Mouse (Mus musculus) midbrain, embryonic 10.5 days (tissue): Measurements from ENCODE around the gene Srms. TPM values are rescaled to one million over a fixed set of nuclear protein-coding genes. Genes with fewer than 3 reads are reported as not detected.
"Not testable (repeated sequence)": the region's sequence is repeated elsewhere in the genome, so short reads cannot be mapped to it uniquely, and the experiment has no call there.

Experiments used
- DNase-seq: peaks from one replicate; pipeline ENCODE4 v3.0.0-alpha.2; 2017; ENCODE audit warnings: low spot score
- H3K27ac ChIP-seq: fragments of 300-500 bp; sonication (generic); replicated peaks from 2 replicates; pipeline ENCODE4 v1.5.1; 2016; ENCODE audit warnings: mild to moderate bottlenecking
- H3K27me3 ChIP-seq: fragments of 300-500 bp; sonication (generic); 2 replicates; pipeline ENCODE4 v1.6.1; 2016; ENCODE audit warnings: low read depth, mild to moderate bottlenecking; ENCODE audit not compliant: poor library complexity, severe bottlenecking
- H3K36me3 ChIP-seq: fragments of 300-500 bp; sonication (generic); 2 replicates; pipeline ENCODE4 v1.6.1; 2016; ENCODE audit warnings: mild to moderate bottlenecking, moderate library complexity
- H3K4me1 ChIP-seq: fragments of 300-500 bp; sonication (generic); 2 replicates; pipeline ENCODE4 v1.6.1; 2016
- H3K4me3 ChIP-seq: fragments of 300-500 bp; sonication (generic); 2 replicates; pipeline ENCODE4 v1.5.1; 2016; ENCODE audit warnings: mild to moderate bottlenecking, moderate library complexity
- H3K9me3 ChIP-seq: fragments of 300-500 bp; sonication (generic); replicated peaks from 2 replicates; pipeline ENCODE4 v1.6.1; 2016; ENCODE audit warnings: mild to moderate bottlenecking
- WGBS: fragments of 180-500 bp; shearing (Covaris S2); methylation state at CpG from one replicate; pipeline ENCODE4 v1.1.7; 2016; 5-methylcytosine and 5-hydroxymethylcytosine counted together
- polyA plus RNA-seq: library from polyadenylated mRNA; unstranded; fragments of >200 nt; fragmentation: Nextera tagmentation; extraction: Ambion mirVana; gene quantifications from 2 replicates; pipeline ENCODE4 v1.2.1, GENCODE M21; 2016

Gene Srms
- polyA plus RNA-seq, 1 experiment from 2014 or later, result 0.20 TPM

- peaks cover 18% of the 10 kb centered on the region for H3K4me1 ChIP-seq
- 3% methylated on average over 34 of the region's 34 CpGs for WGBS
- no peak overlapping the region for H3K27ac ChIP-seq
- peaks cover 65% of the 10 kb centered on the region for H3K27me3 ChIP-seq
- DNase-seq, result peak; percentile 34
- peak overlapping the region; percentile 48 for H3K4me3 ChIP-seq
- H3K36me3 ChIP-seq, result no peaks in the 10 kb centered on the region
- no peaks in the 10 kb centered on the region for H3K9me3 ChIP-seq
These were observed 480 bp downstream of the Srms start for GRCm38 (mm10) chr2:181212389-181213020.

GRCm38 (mm10) chr2:181206118-181206517 lies 6.9 kb downstream of the Srms start:
- Histone ChIP-seq H3K4me1 (no peaks in the 10 kb centered on the region), H3K27ac (no peak overlapping the region), H3K9me3 (no peaks in the 10 kb centered on the region), H3K36me3 (no peaks in the 10 kb centered on the region), H3K27me3 (peaks cover 25% of the 10 kb centered on the region), H3K4me3 (no peak overlapping the region)
- DNase-seq, result no peak
- 79% methylated on average over 9 of the region's 9 CpGs for whole genome bisulfite sequencing

- no peak for DNase-seq
- 91% methylated on average over 5 of the region's 5 CpGs for WGBS
- no peaks in the 10 kb centered on the region for H3K9me3 ChIP-seq
- no peaks in the 10 kb centered on the region for H3K36me3 ChIP-seq
- H3K27me3 ChIP-seq, result peaks cover 20% of the 10 kb centered on the region
- no peaks in the 10 kb centered on the region for H3K4me1 ChIP-seq
- H3K27ac ChIP-seq, result no peak overlapping the region
- no peak overlapping the region for H3K4me3 ChIP-seq
These were observed 7.3 kb downstream of the Srms start for GRCm38 (mm10) chr2:181205678-181206077.

GRCm38 (mm10) chr2:181202886-181203285 lies 10.1 kb downstream of the Srms start:
- H3K36me3 ChIP-seq, result no peaks in the 10 kb centered on the region
- no peaks in the 10 kb centered on the region for H3K27me3 ChIP-seq
- no peak overlapping the region for H3K27ac ChIP-seq
- WGBS, result 80% methylated on average over 6 of the region's 6 CpGs
- no peak for DNase-seq
- H3K4me3 ChIP-seq, result no peak overlapping the region
- no peaks in the 10 kb centered on the region for H3K4me1 ChIP-seq
- H3K9me3 ChIP-seq, result no peaks in the 10 kb centered on the region

- H3K9me3 ChIP-seq, result no peaks in the 10 kb centered on the region
These were observed 10.6 kb downstream of the Srms start, which contains the start of gene Ptk6 for GRCm38 (mm10) chr2:181202422-181202821. Gene Ptk6 (minus strand): TSS chr2:181202789.

GRCm38 (mm10) chr2:181201606-181202005 lies 11.4 kb downstream of the Srms start:
- 88% methylated on average over 3 of the region's 3 CpGs for WGBS
- no peaks in the 10 kb centered on the region for H3K36me3 ChIP-seq
- H3K4me1 ChIP-seq, result no peaks in the 10 kb centered on the region
- DNase-seq, result no peak
- no peaks in the 10 kb centered on the region for H3K9me3 ChIP-seq
- H3K4me3 ChIP-seq, result no peak overlapping the region
- no peaks in the 10 kb centered on the region for H3K27me3 ChIP-seq
- H3K27ac ChIP-seq, result no peak overlapping the region

More at GRCm38 (mm10) chr2:181202422-181202821, 10.6 kb downstream of the Srms start, which contains the start of gene Ptk6:
- no peak for DNase-seq
- 88% methylated on average over 3 of the region's 3 CpGs for WGBS
- no peak within 1 kb of the TSS for H3K4me3 ChIP-seq
- H3K4me1 ChIP-seq, result no peaks in the 10 kb centered on the region
- no peak within 1 kb of the TSS for H3K27ac ChIP-seq
- H3K36me3 ChIP-seq, result no peaks in the 10 kb centered on the region
- no peaks in the 10 kb centered on the region for H3K27me3 ChIP-seq

GRCm38 (mm10) chr2:181196628-181197300 lies 16.2 kb downstream of the Srms start:
- no peak overlapping the region for H3K27ac ChIP-seq
- 92% methylated on average over 4 of the region's 4 CpGs for WGBS
- no peak for DNase-seq
- H3K36me3 ChIP-seq, result no peaks in the 10 kb centered on the region
- no peaks in the 10 kb centered on the region for H3K9me3 ChIP-seq
- H3K27me3 ChIP-seq, result no peaks in the 10 kb centered on the region
- H3K4me1 ChIP-seq, result no peaks in the 10 kb centered on the region
- no peak overlapping the region for H3K4me3 ChIP-seq

- no peak overlapping the region for H3K4me3 ChIP-seq
- H3K4me1 ChIP-seq, result peaks cover 10% of the 10 kb centered on the region
- no peak for DNase-seq
- H3K27me3 ChIP-seq, result no peaks in the 10 kb centered on the region
- H3K9me3 ChIP-seq, result no peaks in the 10 kb centered on the region
- 84% methylated on average over 3 of the region's 3 CpGs for WGBS
- peaks cover 18% of the 10 kb centered on the region for H3K36me3 ChIP-seq
- H3K27ac ChIP-seq, result no peak overlapping the region
These were observed 19.9 kb downstream of the Srms start for GRCm38 (mm10) chr2:181193044-181193443.

GRCm38 (mm10) chr2:181191936-181192335 lies 21.0 kb downstream of the Srms start:
- Histone ChIP-seq H3K27ac (no peak overlapping the region), H3K4me3 (no peak overlapping the region), H3K4me1 (peaks cover 11% of the 10 kb centered on the region), H3K36me3 (peaks cover 18% of the 10 kb centered on the region), H3K27me3 (no peaks in the 10 kb centered on the region), H3K9me3 (no peaks in the 10 kb centered on the region)
- WGBS, result 67% methylated on average over 4 of the region's 4 CpGs
- DNase-seq, result no peak

GRCm38 (mm10) chr2:181191385-181191784 lies 21.6 kb downstream of the Srms start:
- not testable (repeated sequence) for H3K27me3 ChIP-seq, H3K9me3 ChIP-seq, DNase-seq, H3K27ac ChIP-seq, H3K4me3 ChIP-seq
- Histone ChIP-seq H3K36me3 (peaks cover 18% of the 10 kb centered on the region), H3K4me1 (peaks cover 16% of the 10 kb centered on the region)
- 81% methylated on average over 4 of the region's 4 CpGs for WGBS

GRCm38 (mm10) chr2:181189321-181189720 lies 23.7 kb downstream of the Srms start:
- peaks cover 18% of the 10 kb centered on the region for H3K36me3 ChIP-seq
- no peak for DNase-seq
- 98% methylated on average over 1 of the region's 1 CpGs for WGBS
- 0 out of 2 replicates have a peak overlapping the region, but pooled peaks have one; percentile 98 for H3K27ac ChIP-seq
- peaks cover 20% of the 10 kb centered on the region for H3K4me1 ChIP-seq
- H3K4me3 ChIP-seq, result 0 out of 2 replicates have a peak overlapping the region, but pooled peaks have one; percentile 75
- H3K9me3 ChIP-seq, result no peaks in the 10 kb centered on the region
- no peaks in the 10 kb centered on the region for H3K27me3 ChIP-seq

- H3K27me3 ChIP-seq, result no peaks in the 10 kb centered on the region
- no peak for DNase-seq
- H3K9me3 ChIP-seq, result no peaks in the 10 kb centered on the region
- H3K4me1 ChIP-seq, result peaks cover 20% of the 10 kb centered on the region
- WGBS, result 55% methylated on average over 2 of the region's 2 CpGs
- peak overlapping the region; percentile 98 for H3K27ac ChIP-seq
- peaks cover 18% of the 10 kb centered on the region for H3K36me3 ChIP-seq
- peak overlapping the region; percentile 75 for H3K4me3 ChIP-seq
These were observed 24.3 kb downstream of the Srms start for GRCm38 (mm10) chr2:181188681-181189080.
